Mouse (Mus musculus): Measurements from ENCODE around the gene Tnnt2. TPM values are rescaled to one million over a fixed set of nuclear protein-coding genes. Genes with fewer than 3 reads are reported as not detected.

Tnnt2 gene
- 6.5 and 20.7 TPM in 2 replicates for polyA plus RNA-seq (2015; fragmentation: Nextera tagmentation; extraction: Ambion mirVana)

DNA sequence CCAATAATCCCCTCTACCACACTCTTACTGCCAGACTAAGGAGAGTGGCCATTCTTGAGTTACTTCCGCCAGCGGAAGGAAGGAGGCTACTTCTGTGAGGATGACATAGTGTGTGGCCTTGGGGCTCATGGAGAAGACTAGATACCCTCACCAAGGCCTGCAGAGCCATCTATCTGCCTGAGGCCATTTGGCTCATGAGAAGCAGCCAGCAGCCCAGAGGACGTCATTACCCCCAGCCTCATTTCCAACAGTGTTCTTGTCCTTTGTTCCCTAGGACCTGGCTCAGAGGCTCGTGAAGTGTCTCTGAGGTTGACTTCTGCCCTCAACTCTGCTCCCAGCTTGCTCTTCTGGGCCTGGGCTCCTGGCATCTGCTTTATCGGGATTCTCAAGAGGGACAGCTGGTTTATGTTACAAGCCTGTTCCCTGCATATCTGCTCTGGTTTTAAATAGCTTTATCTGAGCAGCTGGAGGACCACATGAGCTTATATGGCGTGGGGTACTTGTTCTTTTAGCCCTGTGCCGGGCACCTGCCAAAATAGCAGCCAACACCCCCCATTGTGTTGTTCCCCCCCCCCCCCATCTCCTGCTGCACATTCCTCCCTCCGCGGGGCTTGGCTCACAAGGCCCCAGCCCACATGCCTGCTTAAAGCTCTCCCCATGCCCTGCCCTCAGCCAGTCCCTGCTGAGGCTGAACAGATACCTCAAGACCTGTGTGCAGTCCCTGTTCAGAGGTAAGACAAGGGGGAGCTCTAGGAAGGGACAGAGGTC, at the start of gene Tnnt2:
Tnnt2 (plus strand) TSS at position 639 of the 768 bp plus-strand sequence.

DNA sequence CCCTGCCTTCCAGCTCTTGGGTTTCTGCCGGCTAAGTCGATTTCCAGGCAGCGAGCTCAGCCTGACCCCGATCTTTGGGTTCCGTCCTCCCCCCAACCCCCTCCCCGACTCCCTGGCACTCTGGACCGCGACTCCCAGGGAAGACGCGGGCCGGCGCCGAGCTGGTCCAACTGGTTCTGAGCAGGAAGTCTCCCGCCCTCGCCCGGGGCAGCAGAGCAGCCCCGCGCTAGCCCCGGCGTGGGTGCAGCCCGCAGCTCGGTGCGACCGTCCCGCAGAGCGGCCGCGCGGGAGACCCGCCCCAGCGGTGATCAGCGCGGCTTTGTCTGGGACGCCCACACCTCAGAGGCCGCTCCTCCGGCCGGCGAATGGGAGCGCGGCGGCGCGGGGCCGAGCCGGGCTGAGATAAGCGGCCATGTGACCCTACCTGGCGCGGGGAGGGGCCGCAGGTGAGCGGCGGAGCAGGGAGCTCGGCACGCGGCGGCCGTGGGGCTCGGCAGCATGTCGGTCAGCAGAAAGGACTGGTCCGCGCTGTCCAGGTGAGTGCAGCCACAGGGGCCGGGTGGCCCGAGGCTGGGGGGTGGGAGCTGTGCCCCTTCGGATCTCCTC, 17.6 kb upstream of the Tnnt2 start, which contains the start of gene Lad1:
Lad1 (plus strand) TSS at position 118 of the 606 bp plus-strand sequence.

Other genes with a start within 250 kb of the Tnnt2 start
- 10.4 and 11.8 TPM in 2 replicates for gene Nav1, start 229.1 kb upstream of the Tnnt2 start, polyA plus RNA-seq (2015; fragmentation: Nextera tagmentation; extraction: Ambion mirVana)
- gene Csrp1, start 116.3 kb upstream of the Tnnt2 start, polyA plus RNA-seq (2015; fragmentation: Nextera tagmentation; extraction: Ambion mirVana) = 94.1 and 183 TPM in 2 replicates
- gene Phlda3, start 70.2 kb upstream of the Tnnt2 start, polyA plus RNA-seq (2015; fragmentation: Nextera tagmentation; extraction: Ambion mirVana) = 72.6 and 96.0 TPM in 2 replicates
- 8.0 and 9.8 TPM in 2 replicates for gene Tnni1, start 56.9 kb upstream of the Tnnt2 start, polyA plus RNA-seq (2015; fragmentation: Nextera tagmentation; extraction: Ambion mirVana)
- 1.8 and 2.1 TPM in 2 replicates for gene Lad1, start 17.8 kb upstream of the Tnnt2 start, polyA plus RNA-seq (2015; fragmentation: Nextera tagmentation; extraction: Ambion mirVana)
- gene Pkp1, start 82.9 kb downstream of the Tnnt2 start, polyA plus RNA-seq (2015; fragmentation: Nextera tagmentation; extraction: Ambion mirVana) = 0.08 and 0.13 TPM in 2 replicates
- 0.14 and 0.20 TPM in 2 replicates for gene Igfn1, start 170.0 kb downstream of the Tnnt2 start, polyA plus RNA-seq (2015; fragmentation: Nextera tagmentation; extraction: Ambion mirVana)
- 178 and 195 TPM in 2 replicates for gene Tmem9, start 171.8 kb downstream of the Tnnt2 start, polyA plus RNA-seq (2015; fragmentation: Nextera tagmentation; extraction: Ambion mirVana)
- not detected in 2 replicates for gene Ascl5, start 214.4 kb downstream of the Tnnt2 start, polyA plus RNA-seq (2015; fragmentation: Nextera tagmentation; extraction: Ambion mirVana)
- gene Cacna1s, start 216.4 kb downstream of the Tnnt2 start, polyA plus RNA-seq (2015; fragmentation: Nextera tagmentation; extraction: Ambion mirVana) = 0.09 and 1.3 TPM in 2 replicates

All from adrenal gland, postnatal 0 days (tissue).